Mouse (Mus musculus) midbrain, embryonic 16.5 days (tissue): ENCODE results near the gene 4632433K11Rik. TPM values are rescaled to one million over a fixed set of nuclear protein-coding genes. Genes with fewer than 3 reads are reported as not detected.

Source experiments
- ATAC-seq: fragments of 200-750 bp; cut with Nextera tagmentation; 2 replicates; pipeline ENCODE4 v1.8.0; 2017; ENCODE audit warnings: moderate TSS enrichment
- H3K27ac ChIP-seq: fragments of 300-500 bp; sonication (generic); 2 replicates; pipeline ENCODE4 v1.5.1; 2014; ENCODE audit warnings: mild to moderate bottlenecking, low read length, mixed read lengths
- H3K27me3 ChIP-seq: fragments of 300-500 bp; sonication (generic); 2 replicates; pipeline ENCODE4 v1.6.1; 2014; ENCODE audit warnings: low read depth, low read length, mixed read lengths; ENCODE audit not compliant: control insufficient read depth, insufficient read depth
- H3K36me3 ChIP-seq: fragments of 300-500 bp; sonication (generic); 2 replicates; pipeline ENCODE4 v1.6.1; 2014; ENCODE audit warnings: mild to moderate bottlenecking, low read length, moderate library complexity, mixed read lengths; ENCODE audit not compliant: control insufficient read depth, insufficient read depth
- H3K4me1 ChIP-seq: fragments of 300-500 bp; sonication (generic); 2 replicates; pipeline ENCODE4 v1.6.1; 2014; ENCODE audit warnings: mild to moderate bottlenecking, low read length, mixed read lengths; ENCODE audit not compliant: control insufficient read depth, insufficient read depth
- H3K4me2 ChIP-seq: fragments of 300-500 bp; sonication (generic); 2 replicates; pipeline ENCODE4 v1.6.1; 2014; ENCODE audit warnings: mild to moderate bottlenecking, low read length, mixed read lengths
- H3K4me3 ChIP-seq: fragments of 300-500 bp; sonication (generic); 2 replicates; pipeline ENCODE4 v1.5.1; 2014; ENCODE audit warnings: low read depth, mild to moderate bottlenecking, low read length, moderate library complexity, mixed read lengths
- H3K9ac ChIP-seq: fragments of 300-500 bp; sonication (generic); 2 replicates; pipeline ENCODE4 v1.6.1; 2014; ENCODE audit warnings: low read depth, low read length, mixed read lengths
- H3K9me3 ChIP-seq: fragments of 300-500 bp; sonication (generic); replicated peaks from 2 replicates; pipeline ENCODE4 v1.6.1; 2014; ENCODE audit warnings: mild to moderate bottlenecking, low read length, mixed read lengths; ENCODE audit not compliant: control insufficient read depth, poor library complexity, severe bottlenecking
- WGBS: fragments of 180-500 bp; shearing (Covaris S2); extraction: QIAGEN DNeasy Blood & Tissue Kit; methylation state at CpG from one replicate; pipeline ENCODE4 v1.1.7; 2014; 5-methylcytosine and 5-hydroxymethylcytosine counted together
- polyA plus RNA-seq: library from polyadenylated mRNA; unstranded; fragments of >200 nt; fragmentation: Nextera tagmentation; extraction: Ambion mirVana; gene quantifications from 2 replicates; pipeline ENCODE4 v1.2.1, GENCODE M21; 2015

4632433K11Rik gene
- polyA plus RNA-seq, 1 experiment from 2014 or later: not detected

GRCm38 (mm10) chr7:5035628-5036027, 1.7 kb downstream of the 4632433K11Rik start:
- WGBS: 95% methylated on average over 17 of the region's 17 CpGs

GRCm38 (mm10) chr7:5036136-5036535, 2.2 kb downstream of the 4632433K11Rik start:
- Histone ChIP-seq H3K4me2 (no peak overlapping the region), H3K9ac (no peak overlapping the region), H3K4me3 (no peak overlapping the region), H3K4me1 (peaks cover 7% of the 10 kb centered on the region; the same call in 1 of the 2 replicates), H3K27ac (no peak overlapping the region), H3K27me3 (no peaks in the 10 kb centered on the region), H3K36me3 (peaks cover 18% of the 10 kb centered on the region), H3K9me3 (peaks cover 2% of the 10 kb centered on the region)
- 96% methylated on average over 9 of the region's 9 CpGs for WGBS
- no peak for ATAC-seq

More at GRCm38 (mm10) chr7:5035628-5036027, 1.7 kb downstream of the 4632433K11Rik start:
- Histone ChIP-seq H3K27ac (no peak overlapping the region), H3K27me3 (no peaks in the 10 kb centered on the region), H3K4me2 (no peak overlapping the region), H3K9ac (no peak overlapping the region), H3K4me1 (peaks cover 7% of the 10 kb centered on the region; the same call in 1 of the 2 replicates), H3K4me3 (no peak overlapping the region), H3K9me3 (peaks cover 7% of the 10 kb centered on the region), H3K36me3 (peaks cover 23% of the 10 kb centered on the region)
- ATAC-seq: no peak

GRCm38 (mm10) chr7:5037026-5037425, 3.1 kb downstream of the 4632433K11Rik start:
- Histone ChIP-seq H3K27ac (no peak overlapping the region), H3K4me1 (peaks cover 7% of the 10 kb centered on the region; the same call in 1 of the 2 replicates), H3K4me2 (peak overlapping the region; percentile 63; the same call in 1 of the 2 replicates), H3K9ac (no peak overlapping the region), H3K9me3 (no peaks in the 10 kb centered on the region), H3K36me3 (peaks cover 9% of the 10 kb centered on the region), H3K27me3 (no peaks in the 10 kb centered on the region), H3K4me3 (no peak overlapping the region)
- ATAC-seq: no peak
- 93% methylated on average over 7 of the region's 7 CpGs for WGBS

- 89% methylated on average over 8 of the region's 8 CpGs for WGBS
- Histone ChIP-seq H3K4me1 (peaks cover 7% of the 10 kb centered on the region; the same call in 1 of the 2 replicates), H3K36me3 (peaks cover 6% of the 10 kb centered on the region), H3K4me3 (peak overlapping the region; percentile 63), H3K4me2 (peak overlapping the region; percentile 63), H3K9me3 (no peaks in the 10 kb centered on the region), H3K9ac (no peak overlapping the region; the same call in 1 of the 2 replicates), H3K27ac (peak overlapping the region; percentile 97), H3K27me3 (no peaks in the 10 kb centered on the region)
- ATAC-seq: no peak
Measured at GRCm38 (mm10) chr7:5037467-5037866, 3.5 kb downstream of the 4632433K11Rik start.

- Histone ChIP-seq H3K36me3 (peaks cover 3% of the 10 kb centered on the region; the same call in 1 of the 2 replicates), H3K9me3 (no peaks in the 10 kb centered on the region), H3K27me3 (no peaks in the 10 kb centered on the region), H3K4me1 (peaks cover 7% of the 10 kb centered on the region; the same call in 1 of the 2 replicates), H3K27ac (peak within 1 kb of the TSS; percentile 97), H3K9ac (peak within 1 kb of the TSS; percentile 76), H3K4me2 (peak within 1 kb of the TSS; percentile 63), H3K4me3 (peak within 1 kb of the TSS; percentile 63)
- WGBS: under 1% methylated on average over 48 of the region's 48 CpGs
- ATAC-seq: peak; percentile 95
Measured at GRCm38 (mm10) chr7:5038109-5038732, 4.3 kb downstream of the 4632433K11Rik start, which contains the start of gene Zfp784. Gene Zfp784 (minus strand): TSS chr7:5038446.

GRCm38 (mm10) chr7:5038940-5039339, 5.0 kb downstream of the 4632433K11Rik start:
- peak overlapping the region; percentile 63 for H3K4me3 ChIP-seq
- H3K27ac ChIP-seq: no peak overlapping the region; the same call in 1 of the 2 replicates
- peak overlapping the region; percentile 76 for H3K9ac ChIP-seq
- peaks cover 7% of the 10 kb centered on the region; the same call in 1 of the 2 replicates for H3K4me1 ChIP-seq
- 0 out of 2 replicates have a peak, but pooled peaks cover under 1% of the 10 kb centered on the region for H3K36me3 ChIP-seq
- H3K9me3 ChIP-seq: no peaks in the 10 kb centered on the region
- no peaks in the 10 kb centered on the region for H3K27me3 ChIP-seq
- 24% methylated on average over 5 of the region's 5 CpGs for WGBS
- no peak for ATAC-seq
- H3K4me2 ChIP-seq: peak overlapping the region; percentile 63

- 81% methylated on average over 2 of the region's 2 CpGs for WGBS
- no peak overlapping the region for H3K9ac ChIP-seq
Measured at GRCm38 (mm10) chr7:5044981-5045380, 11.1 kb downstream of the 4632433K11Rik start.

GRCm38 (mm10) chr7:5046112-5046511, 12.2 kb downstream of the 4632433K11Rik start:
- Histone ChIP-seq H3K27ac (no peak overlapping the region), H3K4me2 (no peak overlapping the region), H3K9ac (no peak overlapping the region), H3K9me3 (no peaks in the 10 kb centered on the region), H3K36me3 (no peaks in the 10 kb centered on the region), H3K4me3 (no peak overlapping the region), H3K27me3 (no peaks in the 10 kb centered on the region), H3K4me1 (peaks cover 7% of the 10 kb centered on the region)
- 66% methylated on average over 2 of the region's 2 CpGs for WGBS
- no peak for ATAC-seq

More at GRCm38 (mm10) chr7:5044981-5045380, 11.1 kb downstream of the 4632433K11Rik start:
- no peaks in the 10 kb centered on the region for H3K36me3 ChIP-seq
- no peaks in the 10 kb centered on the region for H3K4me1 ChIP-seq
- H3K9me3 ChIP-seq: no peaks in the 10 kb centered on the region
- no peak overlapping the region for H3K4me3 ChIP-seq
- no peak overlapping the region for H3K4me2 ChIP-seq
- no peak overlapping the region for H3K27ac ChIP-seq
- H3K27me3 ChIP-seq: no peaks in the 10 kb centered on the region
- ATAC-seq: no peak

- Histone ChIP-seq H3K9ac (no peak overlapping the region), H3K36me3 (no peaks in the 10 kb centered on the region), H3K27me3 (no peaks in the 10 kb centered on the region), H3K27ac (no peak overlapping the region), H3K4me3 (no peak overlapping the region), H3K9me3 (no peaks in the 10 kb centered on the region), H3K4me2 (no peak overlapping the region), H3K4me1 (peaks cover 10% of the 10 kb centered on the region)
- ATAC-seq: no peak
- WGBS: 36% methylated on average over 2 of the region's 2 CpGs
Measured at GRCm38 (mm10) chr7:5047313-5047712, 13.4 kb downstream of the 4632433K11Rik start.
